Mouse (Mus musculus) lung, postnatal 25 days (tissue): ENCODE measurements at regions not wholly inside any gene's neighbourhood (a gene's known extent, or its start where the extent isn't known, plus 50 kb on each side); places are given as distances from the start of the nearest gene placed in this dataset.

ENCODE experiments used
- DNase-seq: peaks from one replicate; pipeline ENCODE4 v3.0.0; 2022; ENCODE audit warnings: low spot score

- DNase-seq: no peak
These were observed 251.5 kb upstream of the Kcnj16 start for GRCm38 (mm10) chr11:110716369-110716768.

- no peak for DNase-seq
These were observed 245.1 kb upstream of the Kcnj16 start for GRCm38 (mm10) chr11:110722701-110723100.

- no peak for DNase-seq
These were observed 243.9 kb upstream of the Kcnj16 start for GRCm38 (mm10) chr11:110723971-110724370.

GRCm38 (mm10) chr11:110727357-110727961 lies 240.4 kb upstream of the Kcnj16 start:
- no peak for DNase-seq

GRCm38 (mm10) chr11:110731510-110731909 lies 236.3 kb upstream of the Kcnj16 start:
- no peak for DNase-seq

- DNase-seq: no peak
These were observed 193.7 kb upstream of the Kcnj16 start for GRCm38 (mm10) chr11:110774128-110774527.

- no peak for DNase-seq
These were observed 186.1 kb upstream of the Kcnj16 start for GRCm38 (mm10) chr11:110781492-110782276.

- DNase-seq: no peak
These were observed 178.3 kb upstream of the Kcnj16 start for GRCm38 (mm10) chr11:110789537-110789936.

- DNase-seq: no peak
These were observed 167.8 kb upstream of the Kcnj16 start for GRCm38 (mm10) chr11:110799887-110800578.

GRCm38 (mm10) chr11:110802013-110802412 lies 165.8 kb upstream of the Kcnj16 start:
- DNase-seq: no peak

GRCm38 (mm10) chr11:110804079-110804478 lies 163.8 kb upstream of the Kcnj16 start:
- DNase-seq: no peak

GRCm38 (mm10) chr11:110813137-110813536 lies 154.7 kb upstream of the Kcnj16 start:
- DNase-seq: no peak

- no peak for DNase-seq
These were observed 153.1 kb upstream of the Kcnj16 start for GRCm38 (mm10) chr11:110814732-110815131.

- DNase-seq: no peak
These were observed 152.6 kb upstream of the Kcnj16 start for GRCm38 (mm10) chr11:110815206-110815605.

GRCm38 (mm10) chr11:110828584-110828983 lies 139.2 kb upstream of the Kcnj16 start:
- no peak for DNase-seq

GRCm38 (mm10) chr11:110836688-110837087 lies 131.1 kb upstream of the Kcnj16 start:
- DNase-seq: no peak

GRCm38 (mm10) chr11:110839316-110839715 lies 128.5 kb upstream of the Kcnj16 start:
- no peak for DNase-seq

- no peak for DNase-seq
These were observed 99.5 kb upstream of the Kcnj16 start for GRCm38 (mm10) chr11:110868319-110868718.

GRCm38 (mm10) chr11:110870133-110870532 lies 97.7 kb upstream of the Kcnj16 start:
- no peak for DNase-seq

GRCm38 (mm10) chr11:110874626-110875025 lies 93.2 kb upstream of the Kcnj16 start:
- no peak for DNase-seq

- no peak for DNase-seq
These were observed 86.9 kb upstream of the Kcnj16 start for GRCm38 (mm10) chr11:110880971-110881370.

GRCm38 (mm10) chr11:110889354-110890151 lies 78.3 kb upstream of the Kcnj16 start:
- no peak for DNase-seq
